Mouse (Mus musculus) retina, adult 2 months (tissue): ENCODE results near the gene Kctd19.

Experiments used
- DNase-seq: peaks from one replicate; pipeline ENCODE4 v3.0.0-alpha.2; 2012; ENCODE audit warnings: low read depth, low spot score

Kctd19 gene

DNA sequence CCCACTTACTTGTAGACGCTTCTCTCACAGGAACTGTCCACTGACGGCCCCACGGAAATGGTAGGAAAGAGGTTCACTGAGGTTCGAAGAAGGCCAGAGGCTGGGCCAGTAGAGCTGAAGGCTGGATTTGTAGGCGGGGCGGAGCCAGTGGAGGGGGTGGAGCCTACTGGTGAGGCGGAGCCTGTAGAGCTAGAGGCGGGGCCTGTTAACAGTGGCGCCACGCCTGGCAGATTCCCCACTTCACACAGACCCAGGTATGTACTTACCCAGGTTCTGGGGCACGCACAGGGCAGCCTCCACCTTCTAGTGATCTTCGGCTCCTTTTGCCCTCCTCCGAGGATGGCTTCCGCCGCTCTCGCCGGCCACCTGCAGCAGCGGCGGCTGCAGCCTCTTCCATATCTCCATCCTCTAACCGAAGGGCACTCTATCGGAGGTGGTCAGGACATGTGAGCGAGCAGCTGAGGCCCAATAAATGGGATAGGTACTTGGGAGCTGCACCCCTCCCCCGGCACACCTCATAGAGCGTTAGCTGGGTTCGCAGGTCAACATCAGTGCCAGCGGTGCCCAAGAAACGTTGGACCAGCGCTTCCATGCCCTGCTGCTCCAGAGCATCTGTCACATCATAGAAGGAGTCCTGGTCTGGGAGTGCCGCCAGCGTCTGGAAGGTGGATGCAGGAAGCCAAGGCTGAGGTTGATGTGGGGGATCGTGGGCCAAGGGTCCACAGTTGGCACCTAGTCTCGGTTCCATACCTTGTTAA lies 76.8 kb downstream of the Kctd19 start:
- DNase-seq = no peak
